Mouse (Mus musculus) MEL (cell line): ENCODE data around the gene Usp54.

Experiments used
- CHD1 ChIP-seq: IDR thresholded peaks from 2 replicates; pipeline ENCODE4 v1.6.1; 2012; ENCODE audit warnings: low read depth, mild to moderate bottlenecking, inconsistent platforms, low read length, improper control_type of control experiment
- CTCF ChIP-seq, 3 experiments: IDR thresholded peaks in 2 of 3; conservative IDR thresholded peaks in 1 of 3; 2 replicates each; pipeline ENCODE4 v1.5.1; 2011 to 2012; ENCODE audit warnings: low read length in 3 of 3, low read depth in 2 of 3, mild to moderate bottlenecking in 2 of 3, improper control_type of control experiment in 1 of 3, inconsistent platforms in 1 of 3, mixed read lengths in 1 of 3, moderate library complexity in 1 of 3; ENCODE audit not compliant: control insufficient read depth in 1 of 3, insufficient read depth in 1 of 3, poor library complexity in 1 of 3, severe bottlenecking in 1 of 3
- ELF1 ChIP-seq: IDR thresholded peaks from 2 replicates; pipeline ENCODE4 v1.6.1; 2014; ENCODE audit warnings: low read depth, mild to moderate bottlenecking, inconsistent platforms, low read length, improper control_type of control experiment, moderate library complexity
- EP300 ChIP-seq, 2 experiments: IDR thresholded peaks; 2 replicates each; pipeline ENCODE4 v1.6.1; 2011; ENCODE audit warnings: improper control_type of control experiment in 2 of 2, low read length in 2 of 2, low read depth in 1 of 2, mild to moderate bottlenecking in 1 of 2
- GATA1 ChIP-seq: IDR thresholded peaks from 2 replicates; pipeline ENCODE4 v1.6.1; 2011; ENCODE audit warnings: low read depth, low read length, improper control_type of control experiment
- MAX ChIP-seq: IDR thresholded peaks from 2 replicates; pipeline ENCODE4 v1.6.1; 2011; ENCODE audit warnings: low read length, improper control_type of control experiment
- MEF2A ChIP-seq: IDR thresholded peaks from 2 replicates; pipeline ENCODE4 v1.6.1; 2014; ENCODE audit warnings: low read depth, mild to moderate bottlenecking, inconsistent platforms, low read length, improper control_type of control experiment; ENCODE audit not compliant: poor library complexity, insufficient replicate concordance, severe bottlenecking; ENCODE audit errors: extremely low read depth
- MYC ChIP-seq: IDR thresholded peaks from 2 replicates; pipeline ENCODE4 v1.6.1; 2011; ENCODE audit warnings: low read depth, mild to moderate bottlenecking, low read length, improper control_type of control experiment, moderate library complexity
- POLR2A ChIP-seq, 2 experiments: IDR thresholded peaks; 2 replicates each; pipeline ENCODE4 v1.6.1; 2011 to 2012; ENCODE audit warnings: low read length in 2 of 2, mild to moderate bottlenecking in 2 of 2, control low read depth in 1 of 2, improper control_type of control experiment in 1 of 2, low read depth in 1 of 2, moderate library complexity in 1 of 2; ENCODE audit not compliant: control insufficient read depth in 1 of 2, insufficient read depth in 1 of 2, poor library complexity in 1 of 2
- SMC3 ChIP-seq: IDR thresholded peaks from 2 replicates; pipeline ENCODE4 v1.6.1; 2011; ENCODE audit warnings: low read depth, low read length, improper control_type of control experiment
- TAL1 ChIP-seq: IDR thresholded peaks from 2 replicates; pipeline ENCODE4 v1.6.1; 2012; ENCODE audit warnings: mild to moderate bottlenecking, inconsistent platforms, low read length, moderate library complexity, mixed read lengths
- TBP ChIP-seq: IDR thresholded peaks from 2 replicates; pipeline ENCODE4 v1.8.0; 2011; ENCODE audit warnings: low read depth, low read length, improper control_type of control experiment
- TCF12 ChIP-seq: IDR thresholded peaks from 2 replicates; pipeline ENCODE4 v1.6.1; 2014; ENCODE audit warnings: low read depth, mild to moderate bottlenecking, inconsistent platforms, low read length, improper control_type of control experiment, moderate library complexity
- USF2 ChIP-seq, 2 experiments: IDR thresholded peaks; 2 replicates each; pipeline ENCODE4 v1.6.1; 2011 to 2012; ENCODE audit warnings: improper control_type of control experiment in 2 of 2, low read length in 2 of 2, borderline replicate concordance in 1 of 2, inconsistent platforms in 1 of 2, low read depth in 1 of 2, mild to moderate bottlenecking in 1 of 2; ENCODE audit not compliant: insufficient read depth in 1 of 2

DNA sequence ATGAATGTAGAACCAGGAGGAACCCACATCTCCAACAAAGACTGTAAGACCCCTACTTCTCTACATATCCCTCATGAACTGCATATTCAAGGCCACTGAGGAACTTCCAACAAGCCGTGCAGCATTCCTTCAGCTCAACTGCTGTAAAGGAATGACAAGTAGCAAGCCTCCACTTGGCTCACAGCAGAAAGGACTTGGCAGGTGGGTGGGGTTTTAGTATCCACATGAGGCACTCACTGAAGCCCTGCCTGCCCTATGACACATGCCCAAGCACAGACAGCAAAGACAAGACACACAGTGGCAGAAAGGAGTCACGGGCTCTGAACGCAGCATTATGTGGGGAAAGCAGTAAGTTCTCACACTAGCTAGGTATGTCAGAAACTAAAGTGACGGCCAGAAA lies 30.7 kb downstream of the Usp54 start:
- TF ChIP-seq CTCF (IDR thresholded peaks at IDR 0.05 in 2 of 3, conservative IDR thresholded peaks at IDR 0.05 in 1 of 3; ENCODE audit: control insufficient read depth in 1 of 3, insufficient read depth in 1 of 3, low read depth in 2 of 3, low read length in 3 of 3, poor library complexity in 1 of 3, severe bottlenecking in 1 of 3) (no peak), MEF2A (no peak), POLR2A (IDR thresholded peaks at IDR 0.05; ENCODE audit: control insufficient read depth in 1 of 2, insufficient read depth in 1 of 2, low read depth in 1 of 2, low read length in 2 of 2, poor library complexity in 1 of 2) (no peak), GATA1 (no peak), USF2 (IDR thresholded peaks at IDR 0.05; ENCODE audit: borderline replicate concordance in 1 of 2, insufficient read depth in 1 of 2, low read depth in 1 of 2, low read length in 2 of 2) (no peak), TBP (no peak), TCF12 (no peak), SMC3 (no peak), EP300 (IDR thresholded peaks at IDR 0.05; ENCODE audit: low read depth in 1 of 2, low read length in 2 of 2) (no peak), MAX (no peak), ELF1 (no peak), TAL1 (no peak), CHD1 (no peak), MYC (no peak)
